Mouse (Mus musculus) retina, adult 2 months (tissue): ENCODE results near the gene Zfp217.
"Not testable (repeated sequence)": the region's sequence is repeated elsewhere in the genome, so short reads cannot be mapped to it uniquely, and the experiment has no call there.

Experiments
- DNase-seq: peaks from one replicate; pipeline ENCODE4 v3.0.0-alpha.2; 2012; ENCODE audit warnings: low read depth, low spot score

Zfp217 gene

DNA sequence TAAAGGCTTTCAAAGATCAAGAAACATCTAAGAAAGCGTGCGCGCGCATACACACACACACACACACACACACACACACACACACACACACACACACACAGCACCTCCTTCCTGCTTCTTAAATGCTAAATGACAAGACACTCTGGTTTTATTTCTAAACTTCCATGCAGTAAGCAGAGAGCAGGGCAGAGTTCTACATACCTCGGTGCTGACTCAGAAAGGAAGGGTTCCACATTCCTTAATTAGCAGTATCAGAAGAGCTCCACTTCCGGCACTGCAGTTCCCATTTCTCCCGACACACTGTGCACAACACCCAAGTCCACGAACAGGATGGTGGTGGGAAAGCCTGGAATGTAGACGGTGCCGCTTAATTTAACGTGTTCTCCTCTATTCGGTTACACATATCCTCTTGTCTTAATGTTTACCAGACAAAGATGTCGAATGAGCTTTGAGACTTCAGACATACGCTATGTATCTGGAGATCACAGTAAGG is at the start of gene Zfp217:
TSS of gene Zfp217 (minus strand) at position 443 of the 493 bp plus-strand sequence.
- DNase-seq = no peak

DNA sequence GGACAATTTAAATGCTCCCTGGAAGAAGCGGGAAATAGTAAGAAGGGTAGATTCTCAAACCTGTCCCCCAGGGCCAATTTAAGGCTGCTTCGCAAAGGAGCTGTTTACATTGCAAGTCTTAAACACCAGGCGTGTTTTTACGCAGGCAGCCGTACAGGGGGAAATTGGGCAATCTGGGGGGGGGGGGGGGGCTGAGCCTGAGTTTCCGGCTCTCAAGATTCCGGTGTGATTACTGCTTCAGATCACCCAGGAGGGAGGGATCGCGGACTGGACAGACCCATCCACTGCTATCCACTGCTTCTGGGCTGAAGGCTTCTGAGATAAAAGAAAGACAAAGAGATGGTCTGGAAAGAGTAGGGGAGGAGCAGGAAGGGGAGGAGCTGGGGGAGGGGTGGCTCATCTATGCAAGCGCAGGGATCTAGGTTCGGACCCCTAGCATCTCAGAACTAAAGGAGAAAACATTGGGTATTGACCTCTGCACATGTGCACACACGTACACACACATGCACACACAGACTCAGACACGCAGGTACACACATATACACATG is 47.7 kb upstream of the Zfp217 start:
- DNase-seq = no peak

GRCm38 (mm10) chr2:170194845-170195244 is 46.9 kb upstream of the Zfp217 start:
- DNase-seq = no peak

DNA sequence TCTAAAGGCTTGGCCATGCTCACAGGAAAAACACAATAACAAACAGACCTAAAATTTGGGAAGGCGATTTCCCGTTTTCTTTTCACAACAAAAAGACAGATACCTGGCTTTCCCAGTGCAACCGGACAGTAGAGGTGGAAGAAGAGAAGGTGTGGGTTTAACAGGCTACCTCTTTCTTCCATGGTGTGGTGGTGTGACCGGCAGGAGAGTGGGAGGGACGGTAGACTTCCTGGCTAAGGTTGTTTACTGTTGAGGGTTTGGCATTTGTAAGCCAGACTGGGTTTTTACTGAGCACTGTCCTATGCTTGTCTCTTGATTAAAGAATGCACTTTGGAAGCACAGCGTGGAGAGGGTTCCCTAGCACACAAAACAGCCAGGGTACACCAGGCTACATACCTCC is 45.9 kb upstream of the Zfp217 start:
- DNase-seq = no peak

GRCm38 (mm10) chr2:170193211-170193610 is 45.3 kb upstream of the Zfp217 start:
- DNase-seq = no peak

- DNase-seq = no peak
Observed at GRCm38 (mm10) chr2:170192731-170193149, 44.8 kb upstream of the Zfp217 start.

- DNase-seq = no peak
Observed at GRCm38 (mm10) chr2:170188721-170189120, 40.8 kb upstream of the Zfp217 start.

GRCm38 (mm10) chr2:170185137-170185837 is 37.4 kb upstream of the Zfp217 start:
- no peak for DNase-seq

- DNase-seq = no peak
Observed at GRCm38 (mm10) chr2:170184175-170184983, 36.5 kb upstream of the Zfp217 start.

GRCm38 (mm10) chr2:170183851-170184174 is 35.9 kb upstream of the Zfp217 start:
- no peak for DNase-seq

GRCm38 (mm10) chr2:170181862-170182261 is 34.0 kb upstream of the Zfp217 start:
- no peak for DNase-seq

DNA sequence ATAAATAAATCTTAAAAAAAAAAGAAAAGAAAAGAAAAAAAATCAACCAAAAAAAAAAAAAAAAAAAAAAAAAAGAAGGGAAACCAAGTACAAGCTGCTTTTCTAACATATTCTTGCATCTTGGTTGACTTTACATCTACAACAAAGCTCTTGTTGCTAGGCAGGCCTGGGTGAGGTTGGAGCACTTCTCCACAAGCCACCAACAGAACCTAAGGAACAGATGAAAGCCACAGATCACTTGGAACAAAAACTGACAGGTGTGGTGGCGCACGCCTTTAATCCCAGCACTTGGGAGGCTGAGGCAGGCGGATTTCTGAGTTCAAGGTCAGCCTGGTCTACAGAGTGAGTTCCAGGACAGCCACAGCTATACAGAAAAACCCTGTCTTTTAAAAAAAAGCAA is 32.9 kb upstream of the Zfp217 start:
- not testable (repeated sequence) for DNase-seq

- no peak for DNase-seq
Observed at GRCm38 (mm10) chr2:170179317-170179716, 31.4 kb upstream of the Zfp217 start.

- no peak for DNase-seq
Observed at GRCm38 (mm10) chr2:170177323-170177722, 29.4 kb upstream of the Zfp217 start.

DNA sequence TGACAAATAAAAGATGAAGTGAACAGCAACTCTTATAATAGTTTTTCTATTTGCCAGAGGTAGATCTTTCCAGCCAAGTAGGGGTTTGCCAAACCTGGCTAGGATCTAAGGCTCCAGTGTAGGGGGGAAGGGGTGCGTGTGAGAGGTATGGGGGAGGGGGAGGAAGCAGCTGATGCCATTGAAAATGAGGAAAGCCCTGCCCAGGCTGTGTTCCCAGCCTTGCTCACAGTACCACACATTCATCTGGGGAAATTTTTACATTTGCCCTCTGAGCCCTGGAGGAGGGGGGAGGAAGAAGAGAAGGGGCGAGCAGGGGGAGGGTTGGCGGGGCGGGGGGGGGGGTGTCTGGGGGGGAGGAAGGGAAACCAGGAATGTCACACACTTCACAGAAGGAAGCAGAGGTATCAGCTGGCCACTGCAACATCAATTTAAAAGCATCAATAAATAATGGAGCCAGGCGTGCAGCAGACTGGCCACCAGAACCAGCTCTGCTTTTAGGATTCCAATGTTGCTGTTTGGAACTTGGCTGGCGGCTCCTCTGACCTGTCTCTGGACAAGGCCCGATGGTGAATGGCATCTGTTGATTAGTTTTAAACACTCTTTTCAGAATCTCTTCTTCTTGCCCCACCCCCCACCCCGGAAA is 28.5 kb upstream of the Zfp217 start:
- no peak for DNase-seq

DNA sequence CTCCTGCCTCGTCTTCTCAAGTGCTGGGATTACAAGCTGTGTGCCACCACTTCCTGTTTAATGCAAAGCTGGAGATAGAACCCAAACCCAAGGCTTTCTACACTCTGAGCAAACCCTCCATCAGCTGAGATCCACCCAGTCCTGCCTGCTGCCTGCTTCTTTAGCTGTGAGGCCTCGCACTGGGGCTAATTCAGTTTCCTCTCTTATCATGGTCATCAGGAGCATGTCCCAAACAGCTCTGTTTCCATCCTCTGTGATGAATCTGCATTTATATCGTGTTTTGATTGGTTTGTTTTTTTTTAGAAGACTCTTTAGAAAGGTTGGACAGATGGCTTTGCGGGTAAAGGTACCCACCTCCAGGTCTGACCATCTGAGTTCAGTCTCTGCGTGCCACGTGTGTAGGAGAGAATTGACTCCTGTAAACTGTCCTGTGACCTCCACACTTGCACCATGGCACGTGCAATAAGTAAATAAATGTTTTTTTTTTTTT is 27.8 kb upstream of the Zfp217 start:
- no peak for DNase-seq

GRCm38 (mm10) chr2:170175190-170175589 is 27.3 kb upstream of the Zfp217 start:
- no peak for DNase-seq

GRCm38 (mm10) chr2:170169062-170169461 is 21.2 kb upstream of the Zfp217 start:
- DNase-seq = no peak

DNA sequence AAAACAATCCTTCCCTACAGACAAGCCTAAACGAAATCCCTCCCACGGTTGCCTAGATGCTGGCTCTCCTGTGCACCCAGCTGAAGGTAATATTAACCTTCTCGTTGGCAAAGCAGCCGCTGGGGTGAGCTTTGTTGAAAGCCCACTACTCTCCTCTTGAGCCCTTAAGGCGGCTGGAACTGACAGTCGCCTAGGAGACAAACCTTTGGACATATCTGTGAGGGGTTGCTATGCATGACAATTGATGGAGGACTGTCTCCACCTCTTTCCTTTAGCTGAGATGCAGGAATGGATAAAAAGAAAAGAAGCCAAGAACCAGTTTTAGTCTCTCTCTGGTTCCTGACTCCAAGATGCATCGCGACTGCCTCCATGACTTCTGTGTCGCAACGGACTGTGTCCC is 17.7 kb upstream of the Zfp217 start:
- no peak for DNase-seq

- no peak for DNase-seq
Observed at GRCm38 (mm10) chr2:170163671-170164462, 16.0 kb upstream of the Zfp217 start.
